Mouse (Mus musculus) liver, postnatal 0 days (tissue): ENCODE data around the gene Lysmd1.

Experiments
- CTCF ChIP-seq: sonication (generic); IDR thresholded peaks from 2 replicates; pipeline ENCODE4 v1.5.1; 2016; ENCODE audit warnings: antibody characterized with exemption, low read depth
- EP300 ChIP-seq: IDR thresholded peaks from 2 replicates; pipeline ENCODE4 v1.6.1; 2016; ENCODE audit warnings: antibody characterized with exemption, low read depth, mild to moderate bottlenecking

DNA sequence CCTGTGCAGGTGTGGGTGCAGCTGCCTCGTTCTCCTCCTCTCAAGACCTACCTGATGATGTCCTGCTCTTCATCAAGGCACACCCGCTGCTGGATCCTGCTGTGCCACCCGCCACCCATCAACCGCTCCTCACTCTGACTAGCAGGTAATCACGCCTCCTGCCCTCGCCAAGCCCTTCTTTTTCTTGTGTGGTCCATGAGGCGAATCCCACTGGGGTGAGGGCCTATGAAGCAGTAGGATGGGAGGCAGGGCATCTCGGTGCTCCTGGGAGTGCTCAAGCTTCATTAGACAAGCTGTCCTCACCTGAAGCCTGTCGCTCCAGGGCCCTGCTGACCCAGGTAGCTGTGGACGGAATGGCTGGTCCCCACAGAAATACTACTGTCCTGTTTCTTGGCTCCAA is 36.1 kb downstream of the Lysmd1 start:
- TF ChIP-seq CTCF = no peak
- TF ChIP-seq EP300 = no peak
